Mouse (Mus musculus) gastrocnemius, postnatal 36 days (tissue): ENCODE results near the gene Gm28041. TPM values are rescaled to one million over a fixed set of nuclear protein-coding genes. Genes with fewer than 3 reads are reported as not detected.

ENCODE experiments used
- total RNA-seq, 2 experiments: library from RNA; stranded (reverse); gene quantifications; 2 replicates each; pipeline ENCODE4 v1.2.3; 2021

Gm28041 gene
- total RNA-seq, 2 experiments from 2014 or later: not detected

Other genes starting within 250 kb of the Gm28041 start
- gene Rsl1, start 202.6 kb downstream of the Gm28041 start, total RNA-seq: 1 to 10 TPM; 1.6 to 1.9 TPM
- under 1 TPM; 0.32 to 0.64 TPM for gene Zfp455, start 181.2 kb downstream of the Gm28041 start, total RNA-seq
- under 1 TPM; 0.69 to 0.92 TPM for gene Zfp458, start 97.3 kb downstream of the Gm28041 start, total RNA-seq
- gene Zfp457, start 69.2 kb downstream of the Gm28041 start, total RNA-seq: 1 to 10 TPM; 3.7 to 3.8 TPM
- 1 to 10 TPM in 1 of 2 experiments, under 1 TPM in 1; 0.94 to 1.4 TPM for gene Zfp595, start 43.2 kb downstream of the Gm28041 start, total RNA-seq
- not detected for gene Gm28044, start 15.2 kb downstream of the Gm28041 start, total RNA-seq
- 1 to 10 TPM in 1 of 2 experiments, under 1 TPM in 1; 0.62 to 1.0 TPM for gene Zfp953, start 15.1 kb downstream of the Gm28041 start, total RNA-seq
- gene Zfp456, start 77 bp upstream of the Gm28041 start, total RNA-seq: under 1 TPM; 0.12 to 0.23 TPM
- gene Zfp429, start 24.1 kb upstream of the Gm28041 start, total RNA-seq: 1 to 10 TPM; 1.2 to 1.3 TPM
- gene Zfp459, start 45.7 kb upstream of the Gm28041 start, total RNA-seq: under 1 TPM; 0.42 to 0.51 TPM
- gene Zfp874a, start 75.9 kb upstream of the Gm28041 start, total RNA-seq: 1 to 10 TPM; 4.8 to 5.2 TPM
- 10 to 100 TPM; 10.5 to 11.9 TPM for gene Zfp874b, start 108.5 kb upstream of the Gm28041 start, total RNA-seq
- gene Zfp58, start 124.8 kb upstream of the Gm28041 start, total RNA-seq: 1 to 10 TPM; 2.5 to 3.8 TPM
- gene Gm26965, start 150.4 kb upstream of the Gm28041 start, total RNA-seq: not detected
- 1 to 10 TPM; 3.8 to 4.2 TPM for gene Zfp87, start 150.4 kb upstream of the Gm28041 start, total RNA-seq
- gene Zfp748, start 178.1 kb upstream of the Gm28041 start, total RNA-seq: 1 to 10 TPM; 1.4 to 2.4 TPM
- 1 to 10 TPM; 2.2 to 2.8 TPM for gene Zfp729b, start 234.0 kb upstream of the Gm28041 start, total RNA-seq